Comparison of ENCODE assay signal across 8 mouse cellular contexts in genomic region chr11:4593491-4593848, GRCm38 (mm10). TPM values are rescaled to one million over a fixed set of nuclear protein-coding genes. Genes with fewer than 3 reads are reported as not detected.
DNase-seq lines count a peak whose midpoint lies in the region; ATAC-seq lines count a peak whose summit lies in the region.

No protein-coding gene starts in this region.

- DNase-seq in heart, postnatal 4 days, result no peak
- peak; percentile 35 for DNase-seq in MEL-GATA-1-ER (ENCODE audit: extremely low read depth, low read depth)
- no peak for DNase-seq in hindbrain, embryonic 10.5 days (ENCODE audit: low spot score)
- DNase-seq in midbrain, embryonic 11.5 days (ENCODE audit: low spot score, missing footprints), result no peak
- no peak for DNase-seq in adipocyte (ENCODE audit: low spot score)
- DNase-seq in frontal cortex, postnatal 14 days (ENCODE audit: low spot score in 2 of 2), result no peak
- no peak for DNase-seq in urinary bladder, adult 2 months (ENCODE audit: low spot score)

- no peaks in the 10 kb centered on the region for H3K27me3 ChIP-seq in heart, embryonic 15.5 days
- no peaks in the 10 kb centered on the region for H3K27me3 ChIP-seq in hindbrain, embryonic 10.5 days (ENCODE audit: insufficient read depth, poor library complexity, severe bottlenecking)
- H3K27me3 ChIP-seq in midbrain, embryonic 11.5 days (ENCODE audit: control insufficient read depth, insufficient read depth, low read length), result no peaks in the 10 kb centered on the region

- peak overlapping the region; percentile 89 for H3K4me3 ChIP-seq in heart, embryonic 15.5 days
- peak overlapping the region; percentile 94 for H3K4me3 ChIP-seq in hindbrain, embryonic 10.5 days
- peak overlapping the region; percentile 93 for H3K4me3 ChIP-seq in midbrain, embryonic 11.5 days (ENCODE audit: low read depth, low read length)

- no peak for ATAC-seq in heart, embryonic 15.5 days (replicated peaks; ENCODE audit: insufficient number of reproducible peaks, insufficient read depth, low FRiP score, low read depth)
- ATAC-seq in midbrain, embryonic 11.5 days (ENCODE audit: low FRiP score), result no peak

- H3K4me1 ChIP-seq in heart, embryonic 15.5 days (replicated peaks), result peaks cover 17% of the 10 kb centered on the region
- H3K4me1 ChIP-seq in hindbrain, embryonic 10.5 days (replicated peaks), result peaks cover 16% of the 10 kb centered on the region
- H3K4me1 ChIP-seq in midbrain, embryonic 11.5 days (ENCODE audit: control insufficient read depth, insufficient read depth, low read length), result peaks cover 12% of the 10 kb centered on the region

- peak overlapping the region; percentile 61 for H3K4me2 ChIP-seq in heart, embryonic 15.5 days
- H3K4me2 ChIP-seq in midbrain, embryonic 11.5 days, result peak overlapping the region; percentile 44

- no peaks in the 10 kb centered on the region; the same call in 1 of the 2 replicates for H3K36me3 ChIP-seq in heart, embryonic 15.5 days
- H3K36me3 ChIP-seq in hindbrain, embryonic 10.5 days, result 0 out of 2 replicates have a peak, but pooled peaks cover 2% of the 10 kb centered on the region
- H3K36me3 ChIP-seq in midbrain, embryonic 11.5 days (ENCODE audit: control insufficient read depth, insufficient read depth, low read length), result no peaks in the 10 kb centered on the region

- 25% methylated on average over 5 of the region's 5 CpGs for WGBS in heart, embryonic 15.5 days
- 47% methylated on average over 5 of the region's 5 CpGs for WGBS in hindbrain, embryonic 10.5 days
- 38% methylated on average over 5 of the region's 5 CpGs for WGBS in midbrain, embryonic 11.5 days

- no peaks in the 10 kb centered on the region for H3K9me3 ChIP-seq in heart, embryonic 15.5 days (replicated peaks)
- H3K9me3 ChIP-seq in hindbrain, embryonic 10.5 days, result no peaks in the 10 kb centered on the region
- no peaks in the 10 kb centered on the region for H3K9me3 ChIP-seq in midbrain, embryonic 11.5 days (ENCODE audit: control insufficient read depth, low read length)

- peak overlapping the region; percentile 97; the same call in 1 of the 2 replicates for H3K27ac ChIP-seq in heart, embryonic 15.5 days
- peak overlapping the region; percentile 40; the same call in 1 of the 2 replicates for H3K27ac ChIP-seq in hindbrain, embryonic 10.5 days
- no peak overlapping the region for H3K27ac ChIP-seq in midbrain, embryonic 11.5 days (ENCODE audit: low read depth, low read length)

- H3K9ac ChIP-seq in heart, embryonic 15.5 days, result peak overlapping the region; percentile 100
- peak overlapping the region; percentile 83 for H3K9ac ChIP-seq in midbrain, embryonic 11.5 days (ENCODE audit: low read length)

RNA-seq across cellular contexts. Expression of gene Mtmr3, which starts 1.2 kb away (rescaled TPM):
- 18.9 and 24.1 TPM in 2 replicates for polyA plus RNA-seq in heart, embryonic 15.5 days (2015; fragmentation: Nextera tagmentation; extraction: Ambion mirVana)
- 10 to 100 TPM; 54.1 to 54.3 TPM for total RNA-seq in heart, postnatal 4 days (2021)
- polyA plus RNA-seq in hindbrain, embryonic 10.5 days (2016; fragmentation: Nextera tagmentation; extraction: Ambion mirVana), result 28.1 and 31.7 TPM in 2 replicates
- polyA plus RNA-seq in midbrain, embryonic 11.5 days (2014; fragmentation: Nextera tagmentation; extraction: Ambion mirVana), result 28.6 and 32.5 TPM in 2 replicates
- 46.3 and 50.0 TPM in 2 replicates for polyA plus RNA-seq in urinary bladder, adult 2 months (2012; rRNA removed)

RNA-seq across cellular contexts. Expression of gene Gm11032, which starts 26.4 kb away (rescaled TPM):
- not detected in 2 replicates for polyA plus RNA-seq in heart, embryonic 15.5 days (2015; fragmentation: Nextera tagmentation; extraction: Ambion mirVana)
- not detected for total RNA-seq in heart, postnatal 4 days (2021)
- not detected in 2 replicates for polyA plus RNA-seq in hindbrain, embryonic 10.5 days (2016; fragmentation: Nextera tagmentation; extraction: Ambion mirVana)
- not detected in 2 replicates for polyA plus RNA-seq in midbrain, embryonic 11.5 days (2014; fragmentation: Nextera tagmentation; extraction: Ambion mirVana)
- not detected in 2 replicates for polyA plus RNA-seq in urinary bladder, adult 2 months (2012; rRNA removed)

RNA-seq across cellular contexts. Expression of gene Ascc2, which starts 44.1 kb away (rescaled TPM):
- 17.7 and 23.3 TPM in 2 replicates for polyA plus RNA-seq in heart, embryonic 15.5 days (2015; fragmentation: Nextera tagmentation; extraction: Ambion mirVana)
- total RNA-seq in heart, postnatal 4 days (2021), result 10 to 100 TPM; 17.0 to 18.3 TPM
- 33.9 and 35.9 TPM in 2 replicates for polyA plus RNA-seq in hindbrain, embryonic 10.5 days (2016; fragmentation: Nextera tagmentation; extraction: Ambion mirVana)
- polyA plus RNA-seq in midbrain, embryonic 11.5 days (2014; fragmentation: Nextera tagmentation; extraction: Ambion mirVana), result 30.5 and 33.4 TPM in 2 replicates
- polyA plus RNA-seq in urinary bladder, adult 2 months (2012; rRNA removed), result 35.0 and 39.9 TPM in 2 replicates
